Mouse (Mus musculus): ENCODE results near the gene B4galt1. TPM values are rescaled to one million over a fixed set of nuclear protein-coding genes. Genes with fewer than 3 reads are reported as not detected.

The B4galt1 gene
- total RNA-seq, 4 experiments from 2014 or later = 4.2 to 7.3 (median 5.4) TPM

DNA sequence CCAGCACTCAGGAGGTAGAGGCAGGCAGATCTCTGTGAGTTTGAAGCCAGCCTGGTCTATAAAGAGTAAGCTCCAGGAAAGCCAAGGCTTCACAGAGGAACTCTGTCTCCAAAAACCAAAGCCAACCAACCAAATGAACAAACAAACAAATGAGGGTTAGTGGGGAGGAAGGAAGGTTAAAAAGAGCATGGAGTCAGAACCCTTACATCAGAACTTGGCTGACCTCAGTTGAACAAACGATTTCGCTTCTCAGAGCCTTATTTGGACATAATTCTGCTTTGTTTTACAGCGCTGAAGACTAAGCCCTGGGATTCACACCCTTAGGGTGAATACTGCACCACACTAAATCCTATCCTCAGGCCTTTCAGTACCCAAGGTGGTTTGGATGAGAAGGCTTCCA lies 18.3 kb upstream of the B4galt1 start:
- no peak for DNase-seq (ENCODE audit: low spot score in 2 of 2)

DNA sequence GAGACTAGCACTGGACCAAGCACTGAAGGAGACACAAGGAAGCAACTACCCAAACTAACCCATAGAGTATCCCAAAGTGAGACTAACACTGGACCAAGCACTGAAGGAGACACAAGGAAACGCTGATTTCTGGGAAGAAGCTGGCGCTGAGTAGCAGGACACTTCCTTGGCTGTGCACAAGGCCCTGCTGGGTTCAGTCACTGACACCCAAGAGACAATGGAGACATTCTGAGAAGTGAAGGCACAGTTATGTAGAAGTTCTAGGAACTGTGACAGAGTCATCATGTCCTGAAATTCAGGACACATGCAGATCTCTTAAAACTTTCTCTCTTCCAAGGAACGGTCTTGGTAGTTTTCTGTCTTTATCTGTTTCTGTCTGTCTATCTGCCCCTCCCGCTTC lies 16.4 kb upstream of the B4galt1 start:
- DNase-seq (ENCODE audit: low spot score in 2 of 2) = no peak

DNA sequence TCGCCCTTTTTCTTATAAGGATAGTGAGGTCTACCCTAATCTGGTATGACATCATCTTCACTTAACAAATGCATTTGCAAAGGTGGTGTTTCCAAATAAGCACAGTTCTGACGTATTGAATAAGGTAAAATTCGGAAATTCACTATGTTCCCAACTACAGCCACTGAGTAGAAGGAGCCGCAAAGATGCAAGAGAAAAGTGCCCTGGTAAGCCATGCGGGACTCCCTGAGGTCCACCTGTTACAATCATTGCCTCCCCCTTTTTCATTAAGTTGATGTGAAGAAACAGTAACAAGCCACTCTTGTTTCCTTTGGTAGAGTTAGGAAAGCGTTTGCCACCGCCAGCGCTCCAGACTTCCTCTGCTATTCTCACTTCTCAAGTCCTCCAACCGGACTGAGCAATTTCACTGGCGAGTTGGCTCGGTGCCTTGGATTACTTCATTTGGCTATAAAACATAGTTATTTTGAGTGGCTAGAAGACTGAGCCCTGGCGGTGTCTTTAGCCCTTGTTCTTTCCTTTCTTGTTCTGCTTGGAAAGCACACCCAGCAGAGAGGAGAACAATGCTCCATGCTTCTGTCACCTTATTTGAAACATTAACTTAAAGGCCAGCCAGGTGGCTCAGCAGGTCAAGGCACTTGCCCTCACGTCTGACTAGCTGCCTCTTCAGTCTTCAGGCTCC lies 14.9 kb upstream of the B4galt1 start:
- DNase-seq (ENCODE audit: low spot score in 2 of 2) = peak in 1 of 2 experiments; percentile 50

DNA sequence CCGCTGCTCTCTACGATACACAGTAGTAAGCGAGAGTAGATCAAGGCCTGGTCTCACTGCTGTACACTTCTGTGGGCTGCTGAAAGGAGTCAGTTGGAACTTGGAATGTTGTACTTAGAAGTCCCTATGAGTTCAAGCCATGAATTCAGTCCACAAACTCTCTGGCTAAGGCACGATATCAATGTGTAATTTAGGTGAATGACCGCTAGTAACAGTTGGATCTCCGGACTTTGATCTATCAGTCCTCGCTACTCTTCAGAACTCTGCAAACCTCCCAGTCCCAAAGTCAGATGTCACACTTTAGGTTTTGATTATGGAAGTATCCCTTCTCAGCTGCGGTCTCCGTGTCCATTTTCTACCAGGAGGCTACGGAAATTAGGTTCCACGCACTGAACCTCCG lies 10.6 kb upstream of the B4galt1 start:
- no peak for DNase-seq (ENCODE audit: low spot score in 2 of 2)

DNA sequence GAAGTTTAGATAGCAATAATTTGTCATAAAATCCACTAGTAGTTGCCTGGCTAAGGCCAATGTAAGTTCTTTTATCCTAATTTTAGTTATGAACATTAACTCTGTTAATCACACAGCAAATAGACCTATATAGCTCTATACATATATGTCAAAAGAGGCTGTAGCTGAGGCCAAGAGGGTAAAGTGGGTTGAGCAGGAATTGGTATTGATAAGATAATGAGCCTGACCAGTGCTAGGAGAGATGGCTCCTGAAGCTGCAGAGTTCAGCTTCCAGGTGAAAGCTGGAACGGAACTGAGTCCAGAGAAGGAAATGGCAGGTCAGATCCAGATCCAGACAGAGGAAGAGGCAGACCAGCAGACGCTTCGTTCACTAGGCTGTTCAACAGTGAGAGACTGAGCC lies 9.5 kb upstream of the B4galt1 start:
- no peak for DNase-seq (ENCODE audit: low spot score in 2 of 2)

DNA sequence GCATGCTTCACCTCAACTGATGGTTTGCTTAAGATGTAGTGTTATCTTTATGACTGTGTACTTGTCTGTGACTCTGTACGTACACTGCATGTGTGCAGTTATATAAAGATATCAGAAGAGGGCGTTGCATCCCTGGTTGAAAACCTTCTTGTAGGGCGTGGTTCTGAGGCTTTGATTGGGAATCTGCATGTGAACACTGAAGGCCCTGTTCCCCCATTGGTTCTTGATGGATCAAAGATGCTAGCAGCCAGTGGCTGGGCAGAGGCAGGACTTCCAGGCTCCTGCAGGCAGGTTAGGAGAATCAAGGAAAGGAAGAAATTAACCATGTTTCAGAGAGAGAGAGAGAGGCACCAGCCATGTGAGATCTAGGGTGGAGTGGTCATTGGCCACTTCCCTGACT lies 7.3 kb upstream of the B4galt1 start:
- DNase-seq (ENCODE audit: low spot score in 2 of 2) = no peak

DNA sequence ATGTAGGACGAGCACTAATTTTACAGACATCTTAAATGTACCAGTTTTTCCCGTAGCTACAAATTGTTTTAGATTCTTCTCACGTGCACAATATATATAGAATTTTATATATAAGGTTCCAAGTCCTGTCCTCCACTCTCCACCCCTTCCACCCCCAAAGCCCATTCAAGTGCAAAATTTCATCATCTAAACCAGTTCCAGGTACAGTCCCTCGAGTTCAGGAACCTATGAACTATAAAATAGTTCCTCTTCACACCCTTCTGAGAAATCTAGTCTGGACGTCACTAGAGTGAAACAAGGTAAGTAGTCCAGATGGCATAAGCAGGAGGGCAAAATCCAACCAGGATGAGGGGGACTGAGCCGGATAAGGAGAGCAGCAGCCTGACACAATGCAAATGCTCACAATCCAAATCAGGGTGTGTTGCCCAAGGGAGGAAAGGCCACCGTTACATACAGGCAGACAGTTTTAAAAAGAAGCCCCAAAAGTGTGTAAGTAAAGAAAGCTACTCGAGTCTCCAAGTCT lies 4.1 kb upstream of the B4galt1 start:
- DNase-seq (ENCODE audit: low spot score in 2 of 2) = no peak

DNA sequence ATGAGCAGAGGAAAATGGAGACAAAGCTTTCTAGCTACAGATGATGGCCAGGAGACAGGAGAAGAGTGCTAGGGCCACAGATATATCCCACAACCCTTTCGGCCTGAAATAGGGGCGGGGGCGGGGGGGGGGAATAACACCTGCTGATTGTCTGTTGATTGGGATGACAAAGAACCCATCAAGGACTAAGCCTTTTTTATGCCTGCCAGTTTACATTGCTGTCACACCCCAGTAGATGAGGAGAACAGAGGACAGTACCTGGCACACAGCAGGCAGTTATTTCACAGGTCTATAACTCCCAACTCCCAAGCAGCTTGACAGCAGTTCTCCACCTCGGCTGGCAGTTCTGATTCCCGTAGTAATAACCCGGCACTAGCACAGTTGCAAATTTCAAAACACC lies 2.8 kb upstream of the B4galt1 start:
- no peak for DNase-seq (ENCODE audit: low spot score in 2 of 2)

DNA sequence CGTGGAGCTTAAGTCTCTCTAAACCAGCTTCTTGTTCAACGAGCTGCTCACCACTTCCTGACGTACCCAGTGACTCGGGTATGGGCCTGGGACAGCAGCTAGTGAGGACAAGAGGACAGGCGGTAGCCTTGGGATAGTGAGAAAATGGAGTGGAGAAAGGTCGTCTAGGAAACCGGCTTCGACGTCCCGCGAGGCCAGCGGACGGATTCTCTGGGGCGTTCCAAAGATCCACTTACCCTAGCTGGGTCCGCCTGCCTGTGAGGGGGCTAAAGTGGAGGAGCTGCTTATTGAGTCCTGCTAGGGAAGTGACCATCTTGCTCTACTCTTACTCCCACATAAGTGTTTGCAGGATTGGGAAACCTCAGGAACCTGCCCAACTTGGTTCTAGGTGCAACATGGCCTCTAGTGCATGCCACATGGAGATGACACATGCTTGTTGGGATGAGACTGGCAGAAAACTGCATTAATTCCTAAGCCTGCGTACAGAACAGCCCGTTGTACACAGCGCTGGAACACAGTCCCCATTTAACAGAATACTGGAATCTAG lies 655 bp upstream of the B4galt1 start:
- DNase-seq (ENCODE audit: low spot score in 2 of 2) = no peak

DNA sequence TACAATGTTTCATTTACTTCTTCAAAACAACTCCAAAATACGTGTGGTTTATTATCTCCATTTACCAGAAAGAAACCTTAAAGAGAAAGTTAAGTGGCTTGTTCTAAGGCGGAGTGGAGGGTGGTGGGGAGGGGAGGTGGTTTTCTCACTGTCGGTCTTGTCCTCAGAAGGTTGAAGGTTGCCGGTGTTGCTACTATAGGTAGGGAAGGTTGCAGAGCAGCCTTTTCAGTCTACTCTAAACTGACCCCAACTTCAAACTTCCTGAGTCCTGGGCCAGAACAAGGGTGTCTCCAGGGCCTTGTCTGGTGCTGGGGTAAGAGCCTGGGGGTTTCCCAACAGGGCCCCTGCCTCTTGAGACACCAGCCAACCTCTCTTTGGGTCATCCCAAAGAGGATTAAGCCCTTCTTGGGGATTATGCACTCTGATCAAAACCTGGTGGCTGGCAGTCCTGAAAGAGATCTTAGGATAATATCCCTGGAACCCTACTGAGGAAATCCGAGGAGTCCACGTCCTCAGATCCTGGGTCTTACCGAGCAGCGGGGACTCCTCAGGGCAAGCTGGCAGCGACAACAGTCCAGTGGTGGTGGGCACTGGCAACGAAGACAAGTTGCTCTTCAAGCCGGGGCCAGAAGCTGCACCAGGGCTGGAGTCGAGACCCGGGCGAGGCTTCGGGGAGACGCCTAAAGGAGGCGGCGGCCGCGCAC lies 792 bp downstream of the B4galt1 start:
- DNase-seq (ENCODE audit: low spot score in 2 of 2) = no peak

DNA sequence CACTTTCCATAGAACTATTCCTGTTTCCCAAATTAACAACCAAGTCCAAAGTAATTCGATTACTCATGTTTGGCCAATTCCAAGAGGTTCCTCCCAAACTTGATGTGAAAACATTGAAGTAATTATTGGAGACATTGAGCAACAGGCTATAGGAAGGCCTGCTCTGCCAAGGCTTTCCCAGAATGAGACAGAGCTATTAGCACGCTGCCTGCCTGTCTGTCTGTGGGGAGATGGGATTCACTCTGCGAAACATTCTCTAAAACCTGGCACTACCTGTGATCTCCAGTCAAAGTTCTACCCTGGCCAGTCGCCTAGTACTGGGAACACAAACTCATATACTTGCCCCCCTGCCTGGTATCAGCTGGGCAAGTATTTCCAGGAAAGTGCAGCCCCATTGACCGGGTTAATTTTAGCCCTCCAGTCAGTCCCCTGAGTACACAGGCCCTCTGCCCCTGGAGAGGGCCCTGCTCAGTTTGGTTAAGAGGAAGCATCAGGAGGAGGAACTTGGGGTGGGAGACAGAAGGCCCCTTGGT lies 1.5 kb downstream of the B4galt1 start:
- no peak for DNase-seq (ENCODE audit: low spot score in 2 of 2)

DNA sequence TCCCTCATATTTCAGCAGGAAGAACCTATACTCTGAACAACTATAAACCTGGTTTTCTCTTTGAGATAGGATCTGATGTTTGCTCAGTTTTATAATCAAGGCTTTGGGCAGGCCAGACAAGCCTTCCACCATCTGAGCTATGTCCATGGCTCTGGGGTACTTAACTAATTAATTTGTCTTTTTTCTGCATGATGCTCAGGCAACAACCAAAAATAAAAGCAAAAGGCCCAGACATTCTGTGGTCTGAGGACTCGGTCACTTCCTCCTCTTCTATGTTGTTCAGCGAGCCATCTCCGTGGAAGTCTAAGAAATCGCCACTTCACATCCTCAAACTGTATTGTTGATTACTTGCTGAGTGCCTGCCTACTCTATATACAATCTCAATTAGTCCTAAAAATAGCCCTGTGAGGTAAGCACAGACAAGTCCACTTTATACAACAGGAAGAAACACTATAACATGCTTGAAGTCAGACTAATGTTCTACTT lies 2.0 kb downstream of the B4galt1 start:
- no peak for DNase-seq (ENCODE audit: low spot score in 2 of 2)

DNA sequence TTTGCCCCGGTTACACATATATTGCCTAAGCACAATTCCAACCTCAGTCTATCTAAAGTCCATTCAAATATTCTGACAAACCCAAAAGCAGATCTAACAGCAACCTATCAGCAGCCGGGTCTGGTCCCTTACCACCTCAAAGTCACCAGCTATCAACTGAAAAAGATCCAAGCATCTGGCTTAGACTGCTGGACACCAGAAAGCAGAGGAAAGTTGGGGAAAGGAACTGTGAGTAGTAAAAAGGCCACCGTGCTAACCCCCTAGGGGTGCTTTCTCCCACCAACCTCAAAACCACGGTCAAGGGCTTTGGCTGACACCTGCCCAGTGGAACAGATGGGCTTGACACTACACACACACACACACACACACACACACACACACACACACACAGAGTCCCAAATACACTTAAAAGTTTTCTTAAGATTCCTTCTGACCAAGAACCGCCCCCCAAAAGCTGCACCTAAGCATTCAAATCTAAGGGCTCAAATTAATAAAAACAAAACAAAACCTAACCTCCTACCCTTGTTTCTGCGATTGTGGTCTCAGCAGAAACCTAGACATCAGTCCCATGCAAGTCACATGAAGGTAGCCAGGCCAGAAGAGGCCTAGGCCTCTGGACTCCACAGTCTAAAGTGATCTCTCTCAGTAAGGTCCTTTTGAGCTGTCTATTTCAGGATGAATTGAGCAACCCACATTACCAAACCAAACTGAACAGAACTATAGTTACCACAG lies 2.6 kb downstream of the B4galt1 start:
- no peak for DNase-seq (ENCODE audit: low spot score in 2 of 2)

DNA sequence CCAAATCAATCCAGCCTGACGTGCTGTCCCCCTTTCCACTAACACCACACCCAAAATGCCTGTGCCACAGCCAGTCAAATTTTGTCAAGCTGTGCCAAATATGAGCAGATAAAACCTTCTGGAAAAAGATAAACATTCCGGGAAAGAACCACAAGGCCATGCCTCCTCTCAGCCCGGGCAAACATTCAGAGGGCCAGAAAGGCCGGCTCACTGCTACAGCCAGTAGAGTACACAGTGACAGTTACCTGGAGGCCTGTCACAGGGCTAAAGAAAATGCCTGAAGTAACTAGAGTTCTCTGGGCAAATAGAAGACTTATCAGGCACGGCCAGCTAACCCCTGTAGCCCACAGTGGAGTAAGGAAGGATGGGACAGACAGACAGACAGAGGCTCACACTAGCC lies 3.2 kb downstream of the B4galt1 start:
- DNase-seq (ENCODE audit: low spot score in 2 of 2) = no peak

DNA sequence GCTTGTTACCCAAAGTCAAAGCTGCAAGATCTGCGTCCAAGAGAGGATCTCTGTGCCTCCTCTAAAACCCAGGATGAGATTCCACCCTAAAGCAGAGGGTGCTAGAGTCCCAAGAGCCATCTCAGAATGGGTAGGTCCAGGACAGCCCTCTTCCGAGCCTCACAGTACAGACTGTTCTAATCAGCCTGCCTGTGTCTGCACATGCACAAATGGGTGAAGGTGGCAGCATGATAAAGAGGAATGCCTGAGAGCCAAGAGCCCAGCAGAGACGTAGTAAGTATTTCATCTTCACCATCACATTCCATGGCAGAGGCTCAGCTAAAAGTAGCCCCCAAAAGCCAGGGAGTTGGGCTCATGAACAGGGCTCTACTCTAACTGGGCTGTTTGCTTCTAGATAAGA lies 4.3 kb downstream of the B4galt1 start:
- no peak for DNase-seq (ENCODE audit: low spot score in 2 of 2)

DNA sequence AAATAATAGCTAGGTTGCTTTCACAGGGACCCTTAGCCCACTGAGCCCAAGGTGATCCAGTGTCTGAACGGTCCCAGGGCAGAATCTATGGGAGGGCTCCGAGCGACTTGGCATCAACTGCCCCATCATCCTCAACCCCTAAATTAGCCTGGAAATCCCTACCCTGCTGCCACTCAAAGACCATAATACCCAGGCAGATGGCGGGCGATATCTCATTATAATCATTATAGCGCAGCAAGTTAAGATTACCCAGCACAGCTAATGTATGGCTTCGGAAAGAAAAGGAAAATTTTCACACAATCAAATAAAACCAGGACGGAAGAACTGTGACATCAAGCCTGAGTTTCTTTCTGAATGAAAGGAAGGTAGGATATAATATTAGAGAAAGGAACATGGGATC lies 5.6 kb downstream of the B4galt1 start:
- DNase-seq (ENCODE audit: low spot score in 2 of 2) = no peak

DNA sequence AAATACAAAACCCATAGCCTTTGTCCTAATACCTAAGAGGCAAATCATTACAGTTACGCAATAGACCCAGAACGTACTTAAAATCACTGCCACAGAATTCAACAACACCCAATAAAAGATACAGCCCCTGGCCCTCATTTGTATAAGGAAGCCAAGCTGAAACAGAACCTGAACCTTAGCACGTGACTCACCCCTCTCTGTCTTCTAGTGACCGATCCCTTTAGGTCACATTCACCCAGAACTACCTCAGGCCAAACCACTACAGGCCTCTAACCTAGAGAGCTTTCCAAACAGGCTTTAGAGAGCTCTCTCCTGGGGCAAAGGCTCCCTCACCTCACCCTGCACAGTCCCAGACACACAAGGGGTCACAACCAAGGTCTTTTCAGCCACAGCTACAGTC lies 6.6 kb downstream of the B4galt1 start:
- no peak for DNase-seq (ENCODE audit: low spot score in 2 of 2)

DNA sequence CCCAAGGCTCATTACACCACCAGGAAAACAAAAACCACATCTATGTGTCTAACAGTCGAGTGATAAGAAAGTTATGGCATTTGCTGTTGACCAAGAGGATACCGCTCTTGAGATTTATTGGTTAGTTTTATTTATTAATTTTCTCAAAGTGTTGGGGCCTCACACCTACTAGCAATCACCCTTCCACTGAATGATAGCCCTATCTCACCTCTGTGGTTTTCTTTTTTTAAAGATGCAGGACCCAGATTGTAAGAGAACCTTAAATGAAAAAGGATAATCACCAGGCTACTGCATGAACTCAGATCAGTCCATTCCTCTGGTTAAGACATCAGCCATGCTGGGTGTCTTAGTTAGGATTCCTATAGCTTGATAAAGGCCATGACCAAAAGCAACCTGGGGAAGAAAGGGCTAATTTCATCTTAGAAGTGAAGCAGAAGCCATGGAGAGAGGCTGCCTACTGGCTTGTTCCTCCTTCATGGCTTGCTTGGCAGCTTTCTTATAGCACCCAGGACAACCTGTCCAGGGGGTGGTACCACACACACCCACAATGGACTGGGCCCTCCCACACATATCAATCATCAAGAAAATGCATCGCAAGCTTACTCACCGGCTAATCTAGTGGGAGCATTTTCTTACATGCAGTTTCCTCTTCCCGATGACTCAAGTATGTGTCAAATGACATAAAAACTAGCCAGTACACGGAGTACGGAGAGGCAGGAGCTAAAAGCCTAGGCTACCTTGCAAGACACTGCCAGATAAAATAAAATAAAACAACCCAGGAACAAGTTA lies 7.5 kb downstream of the B4galt1 start:
- no peak for DNase-seq (ENCODE audit: low spot score in 2 of 2)

DNA sequence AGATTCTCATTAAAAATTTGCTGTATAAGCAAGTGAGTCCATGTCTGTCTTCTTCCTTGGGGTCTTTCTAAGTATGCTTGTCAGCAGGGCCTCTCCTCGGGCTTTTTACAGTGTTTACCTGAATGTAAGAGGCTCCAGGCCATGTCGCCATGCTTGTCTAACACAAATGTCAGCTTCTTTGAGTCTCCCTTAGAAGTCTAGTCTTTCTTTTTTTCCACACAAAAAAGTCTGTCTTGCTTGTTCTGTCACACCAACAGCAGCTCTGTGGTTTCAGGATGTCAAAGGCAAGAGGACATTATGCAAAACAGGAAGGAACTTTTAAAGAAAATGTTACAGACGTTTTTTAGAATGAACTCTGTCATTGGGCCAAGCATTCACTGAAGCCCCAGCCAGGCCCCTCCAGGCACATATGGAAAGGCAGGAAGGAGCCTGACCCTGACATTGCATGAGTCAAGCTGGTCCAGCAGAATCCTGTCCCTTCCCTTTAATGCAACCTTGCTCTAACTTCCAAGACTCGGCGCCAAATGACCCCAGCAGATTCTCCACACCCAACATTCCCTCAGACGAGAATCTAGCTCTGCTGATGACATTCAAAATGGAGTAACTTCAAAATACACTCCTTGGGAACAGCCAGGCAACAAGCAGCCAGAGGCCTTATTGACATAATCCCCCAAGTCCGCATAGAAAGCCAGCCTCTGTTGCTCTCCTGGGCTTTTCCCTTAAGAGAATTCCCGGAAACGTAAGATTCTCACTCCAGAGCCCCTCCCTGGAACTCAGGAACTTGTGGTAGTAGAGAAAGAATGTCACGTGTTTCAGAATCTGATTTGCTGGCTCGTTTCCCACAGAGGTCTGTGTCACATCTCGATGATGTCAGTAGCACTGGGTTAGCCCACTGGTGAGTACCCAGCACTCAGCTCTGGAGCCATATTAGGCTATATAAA lies 8.7 kb downstream of the B4galt1 start:
- no peak for DNase-seq (ENCODE audit: low spot score in 2 of 2)

DNA sequence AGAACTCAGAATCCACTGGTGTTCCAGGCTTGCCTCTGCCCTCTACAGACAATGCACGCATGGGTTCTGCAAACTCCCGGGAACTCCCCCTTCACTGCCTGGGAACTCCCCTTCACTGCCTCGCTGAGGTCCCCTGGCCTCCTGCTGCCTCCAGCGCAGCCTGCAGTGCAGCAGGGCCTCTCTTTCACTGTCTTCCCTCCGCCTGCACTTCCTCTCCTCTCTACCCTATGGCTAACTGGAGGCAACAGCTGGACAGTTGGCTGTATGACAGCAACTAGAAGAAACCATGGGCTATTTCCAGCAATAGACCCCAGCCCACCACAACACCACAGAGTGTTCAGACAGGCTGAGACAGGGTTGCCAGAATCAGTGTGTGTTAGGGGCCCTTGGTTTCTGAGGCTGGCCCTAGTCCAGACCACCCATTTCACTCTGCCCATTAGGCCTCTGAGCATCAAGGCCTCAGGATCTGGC lies 9.5 kb downstream of the B4galt1 start:
- no peak for DNase-seq (ENCODE audit: low spot score in 2 of 2)

All from left cerebral cortex, adult 8-10 months (tissue).